Mouse (Mus musculus) monocyte, adult 2 months (primary cell): ENCODE measurements around the gene Creb3l1.

Experiments
- DNase-seq, 2 experiments: peaks; one replicate each; pipeline ENCODE4 v3.0.0; 2022; ENCODE audit warnings: low spot score in 2 of 2, low read depth in 1 of 2

The Creb3l1 gene

DNA sequence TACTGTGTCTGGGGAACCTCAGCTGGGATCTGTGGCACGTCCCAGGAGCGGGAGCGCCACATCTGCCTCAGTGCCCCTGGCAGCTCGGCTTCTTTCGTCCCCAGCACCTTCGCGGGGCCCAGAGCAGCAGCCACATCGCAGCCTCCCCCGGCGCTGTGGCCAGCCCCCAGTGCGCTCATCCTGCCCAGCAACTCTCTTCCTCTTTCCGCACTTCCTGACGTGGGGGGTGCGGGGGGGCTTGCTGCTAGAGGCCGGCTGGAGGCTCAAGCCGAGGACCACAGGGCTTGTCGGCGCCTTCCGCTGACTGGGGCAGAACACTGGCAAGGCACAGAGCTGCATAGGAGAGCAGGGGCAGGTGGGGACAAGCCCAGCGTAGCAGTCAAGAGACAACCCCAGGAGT, 58.9 kb downstream of the Creb3l1 start:
- peak; percentile 52 to 72 for DNase-seq

DNA sequence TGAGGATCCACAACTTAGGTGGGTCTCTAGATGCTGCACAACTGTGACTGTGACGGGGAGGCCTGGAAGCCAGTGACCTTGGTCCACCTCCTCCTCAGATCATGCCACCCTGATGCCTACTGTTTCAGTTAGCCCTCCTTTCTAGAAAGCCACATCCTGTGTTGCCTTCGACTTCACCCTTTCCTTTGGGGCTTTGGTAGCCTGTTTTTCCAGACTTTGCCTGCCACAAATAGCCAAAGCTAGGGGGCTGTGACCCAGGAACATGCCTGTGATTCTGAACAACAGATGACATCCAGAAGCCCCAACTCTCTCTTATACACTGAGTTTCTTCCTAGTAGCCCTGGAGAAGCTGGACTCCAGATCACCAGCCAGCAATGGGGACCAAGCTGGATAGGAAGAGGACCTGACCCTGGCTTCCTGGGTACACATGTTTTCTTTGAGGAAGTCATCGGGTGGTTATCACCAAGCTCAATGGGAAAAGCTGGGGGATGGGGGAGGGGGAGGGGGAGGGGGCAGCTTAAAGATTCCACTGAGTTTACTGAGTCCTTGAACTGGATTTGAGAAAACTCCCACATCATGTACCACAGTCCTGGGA, 59.6 kb downstream of the Creb3l1 start:
- no peak for DNase-seq

DNA sequence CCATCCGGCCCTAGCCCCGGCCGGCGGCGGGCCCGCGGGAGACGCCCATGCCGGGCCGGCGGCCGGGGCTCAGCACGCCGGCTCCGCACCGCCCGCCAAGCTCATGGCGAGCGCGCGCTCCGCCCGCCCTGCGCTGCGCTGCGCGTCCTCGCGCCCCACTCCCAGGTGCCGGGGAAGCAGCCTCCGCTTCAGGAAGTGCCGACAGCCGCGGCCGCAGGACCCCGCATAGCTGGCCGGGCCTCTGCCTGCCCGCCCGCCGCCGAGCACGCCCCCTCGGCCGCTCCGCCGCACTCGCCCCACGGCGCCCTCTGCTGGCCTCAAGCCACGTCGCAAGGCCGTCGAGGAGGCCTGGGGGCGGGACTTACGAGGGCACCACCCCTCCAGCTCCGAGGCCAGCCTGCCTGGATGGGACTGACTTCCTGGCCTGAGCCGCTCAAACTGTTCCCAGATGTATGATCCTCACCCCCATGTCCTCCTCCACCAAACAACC, 60.8 kb downstream of the Creb3l1 start:
- peak; percentile 93 to 97 for DNase-seq

DNA sequence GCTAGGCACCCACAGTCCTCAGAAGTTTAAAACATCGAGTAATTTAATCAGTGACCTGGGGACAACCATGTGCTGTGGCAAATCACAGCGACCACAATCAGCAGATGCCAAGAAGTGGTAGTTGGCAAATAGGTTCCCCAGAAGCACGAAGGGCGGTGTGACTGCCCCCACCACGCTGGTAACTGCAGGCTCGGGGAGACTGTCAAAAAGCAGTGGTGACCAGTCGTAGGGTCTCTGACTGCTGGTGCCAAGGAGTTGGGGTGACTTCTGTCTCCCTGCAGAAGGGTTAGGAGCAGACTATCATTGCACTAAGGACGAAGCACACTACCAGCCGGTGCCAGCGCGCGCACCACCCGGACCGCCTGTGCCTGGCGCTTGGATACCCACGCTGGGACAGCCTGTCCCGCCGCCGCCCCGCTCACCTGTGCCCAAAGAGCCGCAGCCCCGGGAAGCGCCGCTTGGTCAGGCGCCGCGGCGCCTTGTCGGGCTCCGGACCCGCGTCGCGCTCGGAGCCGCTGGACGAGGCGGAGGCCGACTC, 61.4 kb downstream of the Creb3l1 start:
- DNase-seq = no peak

DNA sequence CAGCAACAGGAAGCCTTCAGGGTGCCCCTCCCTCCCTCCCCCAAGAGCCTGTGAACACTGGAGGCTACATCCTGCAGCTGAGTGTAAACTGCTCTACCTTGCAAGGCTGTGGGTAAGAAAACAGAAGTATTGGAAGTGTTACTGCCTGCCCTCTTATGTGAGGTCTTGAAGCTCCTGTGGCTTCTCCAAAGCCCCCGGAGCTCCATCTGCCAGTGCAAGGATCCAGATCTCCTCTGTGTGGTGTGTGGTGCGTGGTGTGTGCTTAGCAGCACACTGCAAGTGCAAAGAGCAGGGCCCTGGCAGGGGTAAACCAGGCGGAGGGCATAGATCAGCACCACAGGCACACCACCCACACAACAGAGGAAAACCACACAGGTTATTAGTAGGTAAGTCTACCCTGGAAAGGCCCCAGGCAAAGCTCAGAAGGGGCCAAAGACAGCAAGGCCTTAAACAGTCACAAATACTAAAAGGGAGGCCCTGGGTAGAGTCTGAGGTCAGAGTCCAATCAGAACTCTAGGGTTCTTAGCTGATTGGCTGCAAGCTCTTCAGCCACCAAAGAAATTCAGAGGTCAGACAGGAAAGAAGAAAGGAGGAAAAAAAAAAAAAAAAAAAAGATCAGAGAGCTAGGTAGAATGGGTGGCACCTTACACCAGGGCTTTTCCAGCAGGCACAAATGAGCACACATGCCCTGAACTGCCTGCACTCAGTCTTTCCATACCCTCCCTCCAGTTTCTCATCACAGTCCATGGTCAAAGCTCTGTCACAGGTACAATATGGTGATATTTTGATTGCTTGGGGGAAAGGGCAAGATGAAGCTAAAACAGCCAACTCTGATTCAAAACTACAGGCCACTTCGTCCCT, 62.2 kb downstream of the Creb3l1 start:
- no peak for DNase-seq

DNA sequence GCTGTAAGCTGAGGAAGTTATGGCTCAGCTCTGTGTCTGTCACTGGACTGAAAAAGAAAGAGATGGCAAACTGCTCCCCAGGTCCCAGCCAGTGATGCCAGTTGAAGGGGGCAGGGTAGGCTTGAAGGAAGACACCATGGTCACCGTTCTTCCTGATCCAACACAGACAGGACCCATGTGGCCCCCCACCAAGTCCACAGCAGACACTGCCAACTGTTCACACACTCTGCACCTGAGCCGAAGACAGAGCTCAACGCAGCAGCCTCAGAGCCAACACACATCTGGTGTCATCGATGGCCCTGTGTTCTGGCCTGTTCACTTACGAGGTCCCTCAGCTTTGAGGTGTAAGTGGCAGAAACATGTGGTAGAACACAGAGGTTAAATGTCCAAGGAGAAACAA, 63.8 kb downstream of the Creb3l1 start:
- DNase-seq = no peak

DNA sequence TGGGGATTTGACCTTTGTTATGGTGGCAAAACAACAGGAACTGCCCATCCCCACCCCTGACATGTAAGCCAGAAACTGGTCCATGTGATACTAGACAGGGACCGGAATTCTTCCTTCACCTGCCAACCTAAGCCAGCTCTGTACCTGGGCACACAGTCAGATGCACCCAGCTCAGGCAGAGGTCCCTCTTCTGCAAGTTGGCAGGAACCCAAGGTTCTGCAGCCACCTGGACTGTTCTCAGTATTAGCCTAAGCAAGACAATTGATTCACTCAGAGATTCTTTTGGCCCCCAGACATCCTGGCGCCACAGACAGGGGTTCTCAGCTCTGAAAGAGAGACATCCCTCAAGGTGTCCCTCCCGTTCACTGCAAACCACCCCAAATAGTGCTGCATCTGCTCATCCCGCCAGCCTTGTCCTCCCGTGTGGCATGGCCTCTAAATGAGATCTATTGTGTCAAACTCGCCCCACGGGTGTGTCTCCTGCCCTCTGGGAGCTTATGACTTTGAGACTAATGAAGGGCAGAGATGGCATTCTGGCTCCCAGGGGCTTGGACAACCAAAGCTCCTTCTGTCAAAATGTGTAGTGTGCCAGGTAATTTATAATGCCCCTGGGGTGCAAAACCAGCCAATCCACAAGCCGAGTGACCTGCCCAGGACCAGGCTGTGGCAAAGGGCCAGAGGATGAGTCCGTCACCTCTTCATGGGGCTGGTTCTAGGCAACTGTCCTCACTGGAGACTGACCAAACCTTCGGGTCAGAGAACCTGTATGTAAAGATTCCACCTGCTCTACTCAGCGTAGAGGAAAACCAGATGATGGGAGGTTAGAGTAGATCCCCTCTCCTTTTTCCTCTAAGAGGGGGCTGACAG, 64.5 kb downstream of the Creb3l1 start:
- no peak for DNase-seq

DNA sequence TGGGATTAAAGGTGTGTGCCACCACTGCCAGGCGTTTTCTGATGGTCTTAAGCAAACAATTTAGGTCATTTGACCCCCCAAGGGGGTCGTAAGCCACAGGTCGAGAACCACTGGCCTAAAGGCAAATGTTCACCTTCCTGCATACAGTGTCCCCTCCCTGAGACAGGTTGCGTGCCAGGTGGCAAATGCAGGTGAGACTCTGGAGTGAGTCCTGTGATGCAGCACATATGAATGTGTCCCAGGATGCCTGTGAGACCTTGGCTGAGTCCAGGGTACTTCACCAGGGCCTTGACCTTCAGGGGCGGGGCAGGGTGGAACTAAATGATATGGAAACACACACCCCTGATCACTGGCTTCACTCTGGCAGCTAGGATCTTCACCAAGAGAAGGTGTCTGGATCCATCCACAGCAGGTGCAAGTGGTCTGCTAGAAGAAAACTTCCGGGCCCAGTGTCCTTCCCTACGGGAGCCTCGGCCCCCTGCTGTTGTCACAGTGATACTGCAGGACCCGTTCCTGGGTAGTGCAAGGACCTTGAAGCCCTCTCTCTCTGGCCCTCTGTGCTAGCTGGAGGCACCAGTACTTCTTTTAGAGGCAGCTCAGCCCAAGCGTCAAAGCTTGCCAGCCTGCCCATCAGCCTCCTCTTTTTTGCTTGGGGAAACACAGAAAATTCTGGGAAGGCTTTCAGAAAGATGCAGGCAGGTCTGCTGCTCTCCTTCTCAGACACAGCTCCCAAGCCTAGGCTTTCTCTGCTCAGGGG, 65.4 kb downstream of the Creb3l1 start:
- DNase-seq = no peak

DNA sequence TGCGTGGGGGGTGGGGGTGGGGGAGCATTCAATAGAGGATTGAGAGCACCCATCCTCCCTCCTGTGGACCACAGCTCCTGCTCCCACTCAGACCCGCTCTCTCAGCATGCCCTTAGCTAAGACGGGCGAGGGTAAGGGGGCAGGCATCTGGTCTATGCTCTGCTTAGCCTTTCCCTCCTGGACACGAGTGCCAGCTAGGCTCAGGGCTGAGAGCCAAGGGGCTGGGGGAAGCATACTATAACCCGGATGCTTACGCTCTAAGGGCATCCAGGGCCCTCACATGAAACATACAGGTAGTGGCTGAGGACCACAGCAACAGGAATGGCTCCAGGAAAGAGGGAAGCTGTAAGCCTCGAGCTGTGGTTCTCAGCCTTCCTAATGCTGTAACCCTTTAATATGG, 66.3 kb downstream of the Creb3l1 start:
- DNase-seq = no peak

DNA sequence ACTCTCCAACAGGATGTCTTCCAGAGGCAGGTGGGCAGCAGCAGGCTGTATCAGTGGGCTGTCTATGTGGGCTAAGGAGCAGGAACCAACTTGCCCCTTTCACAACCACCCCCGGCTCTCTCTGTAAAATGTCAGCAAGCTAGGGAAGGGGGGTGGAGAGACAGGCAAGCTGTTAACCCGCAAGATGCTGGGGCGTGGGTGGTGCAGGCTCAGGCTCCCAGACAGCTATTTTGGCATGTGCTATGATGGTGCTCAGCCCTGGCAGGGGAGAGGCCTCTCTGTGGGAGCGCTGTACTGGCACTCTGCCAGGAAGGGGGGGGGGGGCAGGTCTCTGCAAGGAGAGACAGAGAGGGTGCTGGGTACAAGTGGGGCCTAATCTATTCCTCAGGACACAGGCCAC, 67.2 kb downstream of the Creb3l1 start:
- no peak for DNase-seq

DNA sequence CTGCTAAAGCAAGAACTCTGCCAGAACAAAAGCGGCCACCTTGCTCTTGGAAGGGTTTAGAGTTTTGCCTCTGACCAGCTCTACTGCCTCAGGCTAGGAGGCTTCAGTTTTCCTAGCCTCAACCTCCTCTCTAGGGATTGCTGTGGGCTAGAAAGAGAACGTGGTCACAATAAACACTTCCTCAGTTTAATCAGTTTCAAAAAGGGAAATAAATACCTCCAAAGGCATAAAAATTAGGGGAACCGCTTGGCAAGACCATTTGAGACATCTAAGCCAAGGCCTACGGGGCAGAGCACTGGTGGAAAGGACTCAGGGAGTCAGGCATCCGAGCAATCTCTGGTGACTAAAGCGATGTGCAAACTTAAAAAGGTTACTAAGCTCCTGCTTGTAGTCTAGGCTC, 68.4 kb downstream of the Creb3l1 start:
- no peak for DNase-seq

DNA sequence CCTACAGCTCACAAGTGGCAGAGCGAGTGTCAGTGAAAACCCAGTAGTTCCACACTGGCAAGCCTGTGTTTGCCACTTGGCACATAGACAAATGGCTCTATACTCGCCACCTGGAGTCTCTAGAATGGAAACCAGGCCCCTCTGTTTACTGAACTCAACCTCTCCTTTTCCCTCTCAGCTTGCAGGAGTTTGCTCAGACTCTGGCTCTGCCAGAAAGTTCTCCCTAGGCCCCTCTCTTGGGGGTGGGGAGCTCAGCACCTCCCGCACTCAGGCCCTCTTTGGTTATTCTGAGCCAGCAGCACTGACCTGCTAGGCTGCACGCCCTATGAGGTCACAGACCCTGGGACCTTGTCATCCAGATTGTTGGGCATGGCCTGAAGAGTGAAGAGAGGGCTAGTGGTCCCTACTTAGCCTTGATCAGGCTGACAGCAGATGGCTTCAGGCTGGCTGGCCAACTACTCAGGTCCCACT, 69.1 kb downstream of the Creb3l1 start:
- no peak for DNase-seq

DNA sequence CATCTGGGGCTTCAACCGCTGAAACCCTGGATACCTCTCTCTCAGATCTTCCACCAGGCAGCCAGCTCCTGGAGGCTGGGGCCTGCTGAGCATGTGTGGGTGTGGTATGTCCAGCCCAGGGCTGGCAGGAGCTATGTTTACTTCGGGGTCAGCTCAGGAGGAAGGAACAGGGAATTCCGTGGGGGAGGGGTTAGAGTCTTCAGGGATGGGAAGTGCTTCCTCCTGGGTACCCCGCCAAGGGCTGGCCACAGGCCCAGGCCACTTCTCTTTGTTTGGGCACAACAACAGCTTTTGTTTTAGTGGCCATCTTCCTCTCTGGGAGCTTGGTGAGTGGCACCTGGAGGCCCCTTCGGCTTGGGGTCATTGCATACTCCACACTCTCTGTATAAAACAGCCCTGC, 70.5 kb downstream of the Creb3l1 start:
- no peak for DNase-seq

DNA sequence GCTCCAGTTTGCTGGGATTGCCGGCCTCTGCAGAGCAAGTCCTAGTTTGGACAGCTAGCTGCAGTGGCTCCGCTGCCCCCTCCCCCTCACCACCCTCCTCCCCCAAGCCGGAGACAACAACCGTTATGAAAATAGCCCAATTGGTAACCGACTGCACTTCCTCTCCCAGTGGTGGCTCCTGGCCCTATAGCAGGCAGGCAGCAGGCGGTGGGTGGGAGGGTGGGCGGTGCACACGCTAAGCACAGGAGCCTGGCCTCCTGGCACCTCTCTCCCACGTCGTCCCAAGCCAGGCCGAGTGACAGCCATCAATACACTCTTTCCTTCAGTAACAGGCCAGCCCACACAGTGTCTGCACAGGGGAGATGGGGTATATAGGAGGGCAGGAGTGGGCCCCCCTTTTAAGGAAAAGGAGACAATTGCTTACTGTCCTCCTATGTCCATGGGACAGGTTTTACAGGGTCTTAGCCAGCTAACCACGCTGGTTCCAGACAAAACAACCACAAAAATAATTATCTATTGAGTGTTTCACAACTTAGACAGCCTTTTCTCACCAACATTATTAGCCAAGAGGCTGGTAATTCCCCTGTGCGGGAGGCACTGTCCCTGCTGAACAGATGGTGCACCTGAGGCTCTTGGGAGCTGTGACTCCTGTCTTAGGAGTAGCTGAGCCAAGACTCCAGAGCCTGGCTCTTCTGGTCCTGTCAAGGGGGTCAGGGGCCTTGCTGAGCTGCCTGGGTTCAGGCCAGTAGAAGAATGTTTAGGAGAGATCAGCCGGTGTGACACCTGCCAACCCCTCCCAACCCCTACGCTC, 73.8 kb downstream of the Creb3l1 start:
- no peak for DNase-seq

DNA sequence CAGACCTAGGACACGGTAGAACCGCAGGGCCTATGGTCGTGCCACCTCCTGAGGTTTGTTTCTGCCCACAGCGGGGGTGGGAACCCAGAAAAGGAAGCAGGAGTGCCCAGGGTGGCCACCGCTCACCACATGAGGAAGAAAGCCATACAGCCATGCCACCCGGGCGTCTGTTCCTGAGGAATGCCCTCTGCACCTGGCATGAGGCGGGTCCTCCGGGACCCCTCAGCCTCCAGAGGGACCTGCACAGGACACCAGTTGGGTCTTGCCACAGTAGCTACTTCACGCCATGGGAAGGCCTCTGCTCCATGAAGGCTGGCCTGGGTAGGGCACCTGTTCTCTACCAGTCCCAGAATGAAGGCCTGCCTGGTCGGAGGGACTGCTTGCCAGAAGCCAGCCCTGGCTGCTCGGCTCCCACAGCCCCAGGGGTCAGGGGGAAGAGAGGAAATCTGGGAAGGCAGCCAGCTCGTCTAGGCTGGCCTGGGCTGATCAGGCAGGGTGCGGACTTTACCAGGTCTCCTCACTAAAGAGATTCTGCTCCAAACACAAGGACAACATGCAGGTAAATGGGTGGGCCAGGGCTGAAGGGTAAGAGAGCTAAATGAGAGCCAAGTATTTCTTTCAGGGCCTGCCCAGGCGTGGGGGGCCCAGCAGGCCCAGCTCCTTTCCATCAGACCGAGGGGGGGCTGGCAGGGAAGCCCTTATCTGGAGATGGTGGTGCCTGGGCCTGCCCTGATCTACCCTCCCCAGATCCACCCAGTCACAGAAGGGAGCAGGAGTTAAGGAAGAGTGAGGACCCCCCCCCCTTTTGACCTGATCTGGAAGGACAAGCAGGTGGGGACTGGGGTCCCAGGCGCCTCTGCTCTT, 74.7 kb downstream of the Creb3l1 start:
- DNase-seq = peak in 1 of 2 experiments; percentile 28

DNA sequence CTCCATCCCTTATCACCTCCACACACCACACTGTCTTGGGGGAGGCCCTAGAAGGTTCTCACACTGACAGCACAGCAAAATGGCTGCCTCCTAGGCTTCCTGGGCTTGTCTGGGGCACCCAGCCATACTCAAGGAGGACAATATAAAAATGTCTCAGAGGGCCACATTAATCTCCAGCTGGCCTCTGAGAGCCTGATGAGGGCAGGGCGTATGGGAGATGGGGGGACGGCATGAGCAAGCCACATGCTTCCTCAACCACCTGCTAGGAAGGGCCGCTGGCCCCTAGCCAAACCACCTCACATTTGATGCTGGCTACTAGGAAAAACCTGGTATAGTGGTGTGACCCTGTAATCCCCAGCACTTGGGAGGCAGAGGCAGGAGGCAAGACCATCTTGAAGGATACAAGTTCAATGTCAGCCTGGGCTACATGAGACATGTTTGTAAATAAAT, 75.5 kb downstream of the Creb3l1 start:
- DNase-seq = no peak

DNA sequence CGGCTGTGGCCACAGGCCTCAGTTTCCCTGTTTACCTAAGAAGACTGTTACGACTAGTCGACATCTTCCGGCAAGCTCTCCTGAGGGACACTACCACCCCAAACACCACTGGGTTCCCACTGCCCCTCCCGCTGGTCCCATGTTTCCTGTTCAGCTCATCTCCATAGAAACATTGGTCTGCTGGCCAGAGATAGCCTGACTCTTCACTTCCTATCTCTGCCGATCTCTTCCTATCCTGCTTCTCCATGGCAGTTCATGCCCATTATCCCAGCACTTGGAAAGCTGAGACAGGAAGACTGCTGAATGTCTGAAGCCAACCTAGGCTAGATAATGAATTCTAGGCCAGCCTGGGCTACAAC, 76.2 kb downstream of the Creb3l1 start:
- peak in 1 of 2 experiments; percentile 23 for DNase-seq

DNA sequence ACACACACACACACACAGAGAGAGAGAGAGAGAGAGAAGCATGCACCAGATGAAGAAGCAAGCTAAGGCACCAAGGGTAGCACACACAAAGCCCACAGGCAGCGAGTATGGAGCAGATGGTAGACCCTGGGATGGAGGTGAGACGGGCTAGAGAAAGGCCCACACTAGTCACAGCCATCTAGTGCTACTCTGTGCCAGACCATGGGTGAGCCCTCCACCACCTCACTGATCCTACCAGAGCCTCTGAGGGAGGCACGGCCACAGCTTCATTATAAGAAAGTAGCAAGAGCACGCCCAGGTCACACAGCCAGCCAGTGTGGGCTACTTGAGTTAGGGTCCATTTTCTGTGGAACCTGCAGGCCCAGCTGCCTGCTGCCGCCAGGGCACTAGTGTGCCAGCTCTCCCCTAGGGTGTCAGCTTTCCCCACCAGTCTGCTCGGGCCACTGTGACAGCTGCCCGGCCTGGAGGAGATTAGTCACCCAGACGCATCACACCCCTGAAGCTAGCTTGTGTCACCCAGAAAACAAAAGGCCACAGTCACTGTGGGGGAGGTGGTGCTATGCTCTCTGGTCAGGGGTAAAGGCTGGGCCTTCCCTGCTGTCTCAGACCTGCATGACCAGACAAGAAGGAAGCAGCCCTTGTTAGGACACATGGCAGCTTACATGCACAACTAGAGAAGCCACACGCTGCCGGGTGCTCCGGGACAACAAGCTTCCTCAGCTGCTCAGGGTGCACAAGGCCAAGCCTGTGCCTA, 76.7 kb downstream of the Creb3l1 start:
- peak; percentile 67 to 74 for DNase-seq
